Mouse (Mus musculus) mouse embryonic stem cell (cell line): ENCODE measurements around the gene Pde4c.

Source experiments
- in situ Hi-C, 2 experiments: fragments of 300-500 bp; cut with MboI; formaldehyde crosslinking; loops; 1 replicate in 1 of 2; 3 replicates in 1 of 2; pipeline ENCODE4 v1.14.3; 2019 to 2020; ENCODE audit warnings: low sequenced_read_pairs in 2 of 2, low pct_unique_long_range_greater_than_20kb in 1 of 2, mixed read lengths in 1 of 2; ENCODE audit not compliant: unreplicated experiment in 1 of 2

The Pde4c gene

GRCm38 (mm10) chr8:70770748-70771147 is 47.2 kb downstream of the Pde4c start:
- in situ Hi-C loops = no loop called here

- in situ Hi-C loops = no loop called here
These were observed 47.7 kb downstream of the Pde4c start for GRCm38 (mm10) chr8:70771217-70771616.

- in situ Hi-C loops = no loop called here
These were observed 48.6 kb downstream of the Pde4c start for GRCm38 (mm10) chr8:70772075-70772474.

DNA sequence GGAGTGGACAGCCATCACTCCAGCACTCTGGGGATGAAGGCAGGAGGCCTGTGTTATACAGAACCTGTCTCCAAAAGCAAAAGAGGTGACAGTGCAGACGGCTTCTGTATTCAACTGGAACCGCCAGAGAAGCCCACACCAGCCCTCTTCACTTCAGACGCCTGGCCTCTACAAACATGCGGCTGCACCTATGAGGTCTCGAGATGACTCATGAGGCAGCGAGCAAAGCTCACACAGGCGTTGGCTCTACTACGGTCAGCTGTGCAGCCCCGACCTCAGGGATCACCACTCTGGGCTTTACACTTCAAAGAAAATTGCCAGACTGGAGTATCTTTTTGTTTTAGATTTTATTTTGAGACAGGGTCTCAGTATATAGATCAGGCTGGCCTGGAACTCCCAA is 49.4 kb downstream of the Pde4c start:
- in situ Hi-C loops = no loop called here

GRCm38 (mm10) chr8:70773410-70773809 is 49.9 kb downstream of the Pde4c start:
- in situ Hi-C loops = no loop called here

DNA sequence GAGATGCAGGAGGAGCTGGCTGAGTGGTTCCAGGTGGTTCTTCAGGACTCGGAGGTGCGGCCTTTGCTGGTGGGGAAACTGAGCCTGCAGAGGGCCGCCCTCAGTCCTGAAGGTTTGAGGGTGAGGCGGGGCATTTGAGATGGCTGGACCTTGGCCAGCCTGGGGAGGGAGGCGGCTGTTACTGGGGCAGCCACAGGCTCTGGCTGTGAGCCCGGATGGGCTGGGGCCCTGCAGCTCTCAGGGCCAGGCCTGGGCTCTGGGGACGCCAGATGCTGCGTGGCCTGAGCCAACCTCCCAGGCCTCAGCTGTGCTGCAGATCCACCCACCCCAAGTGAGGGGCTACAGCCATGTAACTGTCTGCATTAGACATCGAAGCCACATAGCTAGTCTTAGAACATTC is 50.3 kb downstream of the Pde4c start:
- in situ Hi-C loops = no loop called here

GRCm38 (mm10) chr8:70774740-70775139 is 51.2 kb downstream of the Pde4c start:
- in situ Hi-C loops = no loop called here

DNA sequence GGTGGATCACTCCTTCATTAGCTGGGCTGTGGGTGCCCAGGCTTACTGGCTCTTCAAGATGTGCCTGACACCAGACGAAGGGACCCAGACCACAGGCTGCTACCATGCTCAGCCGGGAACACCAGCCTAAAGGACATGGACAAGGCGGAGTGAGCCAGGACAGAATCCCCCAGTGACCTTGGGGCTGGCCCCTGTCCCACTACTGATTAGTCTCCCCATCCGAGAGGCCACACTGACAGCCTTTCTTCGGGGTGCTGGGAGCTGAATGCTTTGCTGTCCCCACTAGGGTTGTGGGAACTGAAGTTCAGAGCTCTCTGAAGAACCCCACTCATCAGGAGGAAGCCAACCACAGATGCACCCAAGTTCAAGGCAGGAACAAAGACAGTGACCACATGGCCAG is 51.7 kb downstream of the Pde4c start:
- in situ Hi-C loops = no loop called here

GRCm38 (mm10) chr8:70775851-70776495 is 52.5 kb downstream of the Pde4c start:
- in situ Hi-C loops = no loop called here

GRCm38 (mm10) chr8:70776496-70777444 is 53.2 kb downstream of the Pde4c start, which contains the start of gene Pik3r2:
Pik3r2 (minus strand) TSS chr8:70776713.
- in situ Hi-C loops = no loop called here

- in situ Hi-C loops = no loop called here
These were observed 56.6 kb downstream of the Pde4c start for GRCm38 (mm10) chr8:70780093-70780492.

- in situ Hi-C loops = no loop called here
These were observed 63.0 kb downstream of the Pde4c start for GRCm38 (mm10) chr8:70786291-70787050.

GRCm38 (mm10) chr8:70787051-70787445 is 63.5 kb downstream of the Pde4c start:
- in situ Hi-C loops = no loop called here

DNA sequence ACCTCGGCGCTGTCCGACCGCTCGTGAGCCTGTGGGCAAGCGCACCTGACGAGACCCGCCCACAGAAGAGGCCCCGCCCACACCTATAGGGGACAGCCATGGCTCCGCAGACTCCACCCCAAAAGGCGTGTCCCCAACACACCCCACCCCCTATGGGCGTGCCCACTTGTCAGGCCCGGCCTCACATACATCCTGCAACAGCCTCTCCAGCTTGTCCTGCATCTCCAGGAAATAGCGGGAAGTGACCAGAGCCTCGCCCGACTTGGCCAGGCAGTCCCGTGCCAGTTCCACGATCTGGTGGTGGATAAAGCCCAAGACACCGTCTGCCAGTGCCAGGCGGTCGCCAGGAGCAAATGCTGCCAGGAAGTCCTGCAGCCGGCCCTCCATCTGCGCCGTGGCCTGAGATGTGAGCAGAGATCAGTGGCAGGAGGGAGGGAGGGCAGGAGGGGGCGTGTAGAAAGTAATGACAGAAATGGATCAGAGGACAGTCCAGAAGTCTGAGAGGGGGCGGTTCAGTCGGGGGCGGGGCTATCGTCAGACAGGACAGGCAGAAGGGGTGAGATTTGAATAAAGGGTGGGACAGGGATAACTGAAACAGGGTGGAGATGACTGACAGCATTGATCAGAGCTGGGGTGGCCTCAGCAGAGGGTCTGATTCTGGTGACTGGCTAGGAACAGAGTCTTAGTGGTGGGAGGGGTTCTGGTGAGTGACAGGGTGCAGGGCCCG is 64.6 kb downstream of the Pde4c start:
- in situ Hi-C loops = no loop called here

DNA sequence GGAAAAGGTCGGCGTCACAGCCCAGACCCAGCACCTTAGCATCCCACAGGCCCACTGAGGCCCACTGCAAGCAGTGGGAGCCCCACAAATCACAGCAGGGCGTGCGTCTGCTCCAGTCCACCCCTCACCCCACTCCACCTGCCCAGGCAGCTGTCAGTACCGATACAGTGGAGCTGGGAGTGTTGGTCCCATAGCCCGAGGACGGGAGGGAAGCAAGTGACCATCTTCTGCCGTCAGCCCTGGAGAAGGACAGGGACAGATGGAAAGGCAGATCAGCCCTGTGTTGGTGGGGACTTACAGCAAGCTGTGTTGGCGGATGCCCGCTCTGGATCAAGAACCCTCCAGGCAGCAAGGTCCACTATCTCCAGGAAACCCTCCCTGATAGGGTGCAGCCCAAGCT is 65.5 kb downstream of the Pde4c start:
- in situ Hi-C loops = no loop called here

- in situ Hi-C loops = no loop called here
These were observed 67.3 kb downstream of the Pde4c start for GRCm38 (mm10) chr8:70790846-70791245.

DNA sequence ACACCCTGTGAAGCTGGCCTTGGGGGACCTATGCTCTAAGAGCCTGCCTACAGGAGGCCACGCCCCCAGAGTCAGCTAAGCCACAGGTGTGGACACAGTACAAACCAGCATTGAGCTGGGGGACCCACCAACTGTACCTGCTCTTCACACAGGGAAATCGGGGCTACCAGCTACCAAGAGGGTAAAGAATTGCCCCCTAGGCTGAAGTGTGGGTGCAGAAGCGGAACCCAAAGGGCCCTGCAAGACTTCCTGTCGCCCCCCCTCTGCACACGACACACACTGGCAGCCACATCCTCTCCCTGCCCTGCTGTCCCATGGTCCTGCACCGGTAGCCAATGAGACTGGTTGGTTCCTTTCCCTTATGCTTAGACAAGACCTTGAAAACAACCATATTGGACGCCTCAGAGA is 67.8 kb downstream of the Pde4c start:
- in situ Hi-C loops = no loop called here

- in situ Hi-C loops = no loop called here
These were observed 68.6 kb downstream of the Pde4c start for GRCm38 (mm10) chr8:70791975-70792691.
